Mouse (Mus musculus): ENCODE measurements at regions not wholly inside any gene's neighbourhood (a gene's known extent, or its start where the extent isn't known, plus 50 kb on each side); places are given as distances from the start of the nearest gene placed in this dataset.
A peak's percentile ranks its signal among the peaks of the same experiment; 100 is the strongest.

DNA sequence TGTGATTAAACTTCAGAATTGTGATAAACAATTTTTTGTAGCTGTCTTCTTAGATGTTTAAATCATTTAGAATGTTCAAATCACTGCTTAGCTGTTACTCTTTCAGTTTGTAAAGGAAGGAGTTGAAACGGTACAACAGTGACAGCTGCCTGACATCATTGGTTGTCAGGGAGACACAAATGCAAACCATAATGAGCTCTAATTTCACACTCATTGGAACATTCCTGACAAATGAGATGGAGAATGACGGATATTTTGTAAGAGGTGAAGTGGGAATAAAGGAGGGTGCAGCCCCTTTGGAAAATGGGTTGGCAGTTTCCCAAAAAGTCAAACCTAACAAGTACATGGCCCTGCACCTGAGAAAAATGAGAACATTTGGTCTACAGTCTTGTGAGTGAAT is 62.5 kb downstream of the Rad51ap2 start:
- intact Hi-C loops (cut with DNase I), result no loop called here
- no peak for DNase-seq

DNA sequence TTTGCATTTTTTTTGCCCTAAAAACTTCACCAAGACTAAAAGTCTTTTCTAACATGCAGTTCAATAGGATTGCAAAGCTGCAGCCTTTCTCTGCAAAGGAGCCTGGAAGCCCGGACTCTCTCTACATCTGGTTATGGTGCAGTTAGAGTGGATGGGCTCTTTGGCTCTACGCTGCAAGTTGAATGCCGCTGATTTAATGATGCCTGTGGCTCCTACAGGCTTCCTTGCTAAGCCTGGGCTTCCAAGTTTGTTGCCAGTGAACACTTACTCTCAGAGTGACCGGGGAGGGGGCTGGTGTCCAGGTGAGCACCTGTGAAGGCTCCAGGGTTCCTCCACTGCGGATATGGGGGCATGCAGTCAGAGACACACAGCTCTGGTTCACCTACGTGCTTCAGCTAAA is 107.0 kb downstream of the Rad51ap2 start:
- intact Hi-C loops (cut with DNase I), result no loop called here
- no peak for DNase-seq

DNA sequence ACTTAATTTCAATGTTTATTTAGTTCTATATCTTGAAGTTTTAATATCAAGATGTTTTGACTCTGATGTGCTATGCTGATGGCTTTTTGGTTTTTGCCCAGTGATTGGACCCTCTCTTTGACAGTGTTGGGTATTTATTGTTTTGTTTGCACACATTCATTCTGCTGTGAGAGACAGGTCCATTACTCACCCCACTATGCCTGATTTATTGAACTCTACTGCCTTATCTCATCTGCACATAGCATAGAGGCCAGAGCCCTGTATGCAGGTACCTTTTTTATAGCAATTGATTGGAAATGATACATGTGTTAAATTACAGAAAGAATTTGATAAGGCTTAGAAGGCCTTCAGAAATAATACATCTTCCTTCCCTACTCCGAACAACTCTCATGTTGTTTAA is 114.3 kb downstream of the Rad51ap2 start:
- DNase-seq, result no peak
- intact Hi-C loops (cut with DNase I), result no loop called here

DNA sequence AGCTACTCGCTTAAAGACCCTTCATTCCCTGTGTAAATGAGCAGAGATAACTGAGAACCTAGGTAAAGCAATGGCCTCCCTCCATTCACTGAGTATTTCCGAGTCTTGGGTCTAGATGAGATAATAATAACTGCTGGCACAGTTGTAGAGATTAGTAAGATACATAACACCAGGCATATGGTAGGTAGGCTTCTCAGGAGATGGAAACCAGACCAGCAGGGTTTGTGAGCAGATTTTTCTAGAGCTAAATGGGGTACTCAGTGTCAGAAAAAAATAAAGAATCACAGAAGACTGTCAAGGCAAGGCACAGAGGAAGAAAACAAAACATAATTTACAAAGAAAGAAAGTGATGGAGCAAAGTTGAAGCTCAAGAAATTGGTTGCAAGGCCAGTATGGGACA is 148.1 kb downstream of the Rad51ap2 start:
- intact Hi-C loops (cut with DNase I), result no loop called here
- no peak for DNase-seq

- intact Hi-C loops (cut with DNase I), result no loop called here
- DNase-seq, result no peak
These were observed 152.9 kb downstream of the Rad51ap2 start for GRCm38 (mm10) chr12:11608733-11609132.

- intact Hi-C loops (cut with DNase I), result no loop called here
- DNase-seq, result no peak
These were observed 155.8 kb downstream of the Rad51ap2 start for GRCm38 (mm10) chr12:11611656-11612055.

GRCm38 (mm10) chr12:11615237-11615636 is 159.4 kb downstream of the Rad51ap2 start:
- intact Hi-C loops (cut with DNase I), result no loop called here
- DNase-seq, result no peak

DNA sequence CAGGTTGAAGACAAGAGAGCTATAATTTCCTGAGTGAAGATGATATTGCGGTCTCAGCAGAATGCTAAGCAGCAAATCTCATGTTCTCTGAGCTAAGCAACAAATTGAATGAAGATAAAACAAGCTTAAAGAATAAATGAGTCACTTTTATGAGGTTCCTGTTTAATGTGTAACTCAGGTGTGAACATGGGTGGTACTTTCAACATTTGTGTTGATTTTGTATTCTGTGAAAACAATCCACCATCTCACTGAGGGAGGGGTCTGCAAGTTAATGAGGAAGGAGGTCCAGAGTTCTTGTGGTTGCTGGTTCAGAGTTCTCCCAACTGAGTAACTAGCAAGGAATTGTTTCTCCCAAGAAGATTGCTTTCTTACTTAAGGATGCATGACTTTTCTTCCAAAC is 167.7 kb downstream of the Rad51ap2 start:
- no peak for DNase-seq
- intact Hi-C loops (cut with DNase I), result no loop called here

GRCm38 (mm10) chr12:11630178-11630577 is 174.3 kb downstream of the Rad51ap2 start:
- intact Hi-C loops (cut with DNase I), result no loop called here

DNA sequence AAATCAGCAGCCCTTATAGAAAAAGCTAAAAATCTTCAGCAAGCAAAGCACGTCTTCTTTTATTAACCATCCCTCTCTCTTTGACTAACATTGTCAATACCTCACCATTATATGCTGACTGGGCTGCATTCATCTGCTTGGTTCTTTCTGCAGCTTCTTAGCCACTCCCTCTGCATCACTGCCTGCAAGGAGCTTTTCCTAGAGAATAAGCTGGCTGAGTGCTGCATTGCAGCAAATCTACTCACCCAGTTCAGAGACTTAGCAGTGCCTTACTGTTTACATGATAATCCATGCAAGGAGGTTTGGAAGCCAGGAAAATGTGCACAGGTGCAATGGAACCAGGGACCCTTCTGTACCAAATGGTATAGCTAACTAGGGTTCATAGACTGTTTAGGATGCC is 175.9 kb downstream of the Rad51ap2 start:
- DNase-seq, result no peak
- intact Hi-C loops (cut with DNase I), result no loop called here

More at GRCm38 (mm10) chr12:11630178-11630577, 174.3 kb downstream of the Rad51ap2 start:
- no peak for DNase-seq

- no peak for DNase-seq
- intact Hi-C loops (cut with DNase I), result no loop called here
These were observed 217.4 kb downstream of the Rad51ap2 start for GRCm38 (mm10) chr12:11673281-11673680.

- intact Hi-C loops (cut with DNase I), result no loop called here
These were observed 238.9 kb downstream of the Rad51ap2 start for GRCm38 (mm10) chr12:11694797-11695196.

GRCm38 (mm10) chr12:11708879-11709602 is 253.2 kb downstream of the Rad51ap2 start:
- no peak for DNase-seq
- intact Hi-C loops (cut with DNase I), result no loop called here

More at GRCm38 (mm10) chr12:11694797-11695196, 238.9 kb downstream of the Rad51ap2 start:
- no peak for DNase-seq

DNA sequence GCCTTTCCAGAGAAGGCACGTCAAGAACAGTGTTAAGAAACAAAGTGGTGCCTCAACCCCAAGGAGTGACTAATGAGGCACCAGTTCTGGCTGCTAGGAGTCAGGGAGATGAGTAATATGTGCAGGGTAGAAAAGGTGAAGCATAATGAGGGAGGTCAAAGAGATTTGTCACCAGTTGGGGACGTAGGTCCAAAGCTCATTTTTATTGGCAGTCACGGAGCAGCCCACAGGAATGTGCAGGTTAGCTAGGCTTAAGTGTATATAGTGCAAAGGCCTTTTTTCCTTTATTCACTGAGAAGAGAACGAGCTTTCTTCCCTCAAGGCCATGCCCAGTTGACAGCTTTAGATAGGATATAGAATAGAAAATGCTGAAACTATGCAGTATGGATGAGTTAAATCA is 261.8 kb downstream of the Rad51ap2 start:
- intact Hi-C loops (cut with DNase I), result no loop called here

DNA sequence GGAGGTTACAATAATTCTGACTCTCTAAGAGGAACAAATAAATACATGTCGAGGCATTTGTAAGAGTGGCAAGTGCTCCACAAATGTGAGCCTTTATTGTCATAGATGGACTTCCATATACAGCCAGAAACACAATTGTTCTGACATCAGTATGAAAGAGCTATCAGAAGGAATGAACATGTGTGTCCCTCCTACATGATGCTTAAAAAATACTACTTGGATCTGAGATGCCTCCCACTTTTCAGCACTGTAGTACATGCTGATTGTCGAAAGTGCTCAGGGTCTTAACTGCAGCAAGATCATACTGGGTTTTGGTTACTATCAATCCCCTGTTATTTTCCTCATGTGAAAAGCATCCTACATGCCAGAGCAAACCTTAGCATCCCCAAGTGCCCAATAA is 295.6 kb downstream of the Rad51ap2 start:
- intact Hi-C loops (cut with DNase I), result no loop called here
- no peak for DNase-seq

More for the DNA sequence above, 261.8 kb downstream of the Rad51ap2 start:
- DNase-seq, result no peak

DNA sequence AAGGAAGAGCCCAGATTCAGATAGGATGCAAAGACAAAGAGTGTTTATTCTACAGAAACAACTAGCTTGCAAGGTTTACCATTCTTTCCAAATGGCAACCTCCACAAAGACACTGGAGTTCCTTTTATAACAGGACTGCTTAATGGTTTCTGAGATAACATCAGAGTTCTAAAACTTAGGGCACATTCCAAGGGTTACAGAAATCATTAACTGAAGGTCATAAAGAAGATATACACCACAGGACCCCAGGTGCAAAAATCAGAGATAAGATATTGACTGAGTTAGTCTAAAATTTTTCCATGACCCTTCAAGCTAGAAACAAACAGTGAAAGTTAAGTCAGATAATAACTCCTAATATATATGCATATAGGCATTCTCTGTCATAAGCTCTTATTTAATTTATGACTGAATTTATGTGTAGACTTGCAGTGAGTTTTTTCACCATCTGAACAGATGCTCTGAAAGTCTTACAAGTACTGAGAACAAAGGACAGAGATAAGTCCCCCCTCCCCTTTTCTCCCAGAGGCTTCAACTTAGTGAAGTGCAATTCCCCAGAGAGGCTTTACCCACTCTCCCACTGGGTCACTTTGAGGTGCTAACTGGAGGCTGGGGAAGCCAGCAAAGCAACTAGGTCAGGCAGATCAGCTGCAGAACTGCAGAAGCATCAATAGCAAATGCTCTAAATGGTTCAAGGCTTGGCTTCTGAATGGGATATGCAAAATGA is 298.5 kb downstream of the Rad51ap2 start:
- intact Hi-C loops (cut with DNase I), result no loop called here

GRCm38 (mm10) chr12:11802326-11802725 is 346.4 kb downstream of the Rad51ap2 start:
- intact Hi-C loops (cut with DNase I), result no loop called here
- no peak for DNase-seq

More for the DNA sequence above, 298.5 kb downstream of the Rad51ap2 start:
- no peak for DNase-seq

DNA sequence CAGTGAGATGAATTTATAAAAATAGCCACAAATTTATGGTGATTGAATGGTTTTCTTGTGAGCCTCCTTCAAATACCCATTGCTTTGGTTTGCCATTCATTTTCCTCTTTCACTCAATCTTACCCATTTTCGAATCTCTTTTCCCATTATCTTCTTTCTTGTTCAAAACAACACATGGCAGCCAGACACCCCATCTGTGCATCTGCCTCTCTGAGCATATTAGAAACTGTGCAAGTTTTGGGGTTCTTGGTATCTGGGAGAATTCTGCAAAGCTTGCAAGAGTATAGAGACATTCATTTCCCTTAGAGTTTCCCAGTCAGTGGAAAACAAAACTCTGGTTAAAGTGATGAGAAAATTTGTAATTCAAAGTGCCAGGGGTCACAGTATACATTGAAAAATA is 347.3 kb downstream of the Rad51ap2 start:
- DNase-seq, result no peak
- intact Hi-C loops (cut with DNase I), result no loop called here

- no peak for DNase-seq
- intact Hi-C loops (cut with DNase I), result no loop called here
These were observed 373.8 kb downstream of the Rad51ap2 start for GRCm38 (mm10) chr12:11829701-11830100.

DNA sequence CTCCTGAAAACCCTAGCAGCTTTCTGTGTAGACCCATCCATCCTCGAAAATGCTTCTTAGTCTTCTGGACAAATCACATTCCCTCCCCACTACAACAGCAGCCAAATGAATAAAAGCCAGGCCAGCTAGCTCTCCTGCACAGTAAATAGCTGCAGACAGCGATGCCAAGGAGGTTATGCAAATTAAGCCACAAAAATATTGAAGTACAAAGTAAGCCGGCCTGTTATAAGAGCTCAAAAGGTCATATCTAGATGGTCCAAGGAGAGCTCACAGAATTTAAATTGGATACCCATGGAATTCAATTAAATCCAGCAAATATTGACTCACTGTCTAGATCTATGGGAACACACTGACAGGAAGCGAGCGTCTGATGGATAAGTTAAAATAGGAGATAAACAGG is 375.4 kb downstream of the Rad51ap2 start:
- DNase-seq, result no peak
- intact Hi-C loops (cut with DNase I), result no loop called here

GRCm38 (mm10) chr12:11837819-11838472 is 382.1 kb downstream of the Rad51ap2 start:
- DNase-seq, result peak; percentile 4 to 7
- intact Hi-C loops (cut with DNase I), result no loop called here

DNA sequence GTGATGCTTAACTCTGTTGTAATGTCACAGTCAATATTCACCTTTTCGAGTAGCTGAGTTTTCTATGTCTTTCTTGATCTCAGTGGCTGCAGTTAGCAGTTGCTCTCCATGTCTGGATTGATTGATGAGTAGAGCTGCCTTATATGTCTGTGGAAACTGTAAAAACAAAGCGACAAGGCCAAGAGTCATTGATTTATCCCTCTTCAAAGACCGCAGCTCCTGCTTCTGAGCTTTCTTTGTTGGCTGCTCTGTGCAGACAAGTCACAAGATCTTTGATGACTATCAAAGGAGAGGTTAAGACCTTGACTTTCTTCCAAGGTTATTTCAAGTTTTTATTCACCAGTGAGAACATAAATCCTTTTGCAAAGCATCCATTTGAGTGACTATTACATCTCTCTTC is 395.2 kb downstream of the Rad51ap2 start:
- DNase-seq, result no peak
- intact Hi-C loops (cut with DNase I), result no loop called here
